Mouse (Mus musculus) ES-E14 (cell line): ENCODE measurements at regions not wholly inside any gene's neighbourhood (a gene's known extent, or its start where the extent isn't known, plus 50 kb on each side); places are given as distances from the start of the nearest gene placed in this dataset.

ENCODE experiments used
- CHD2 ChIP-seq: IDR thresholded peaks from 2 replicates; pipeline ENCODE4 v1.6.1; 2014; ENCODE audit warnings: mild to moderate bottlenecking, low read depth, low read length, inconsistent platforms
- HCFC1 ChIP-seq: IDR thresholded peaks from 2 replicates; pipeline ENCODE4 v1.6.1; 2012; ENCODE audit warnings: low read length, inconsistent platforms, borderline replicate concordance; ENCODE audit not compliant: insufficient read depth
- MAFK ChIP-seq: IDR thresholded peaks from 2 replicates; pipeline ENCODE4 v1.6.1; 2014; ENCODE audit warnings: mild to moderate bottlenecking, low read depth, low read length, inconsistent platforms; ENCODE audit not compliant: insufficient read depth
- ZC3H11A ChIP-seq: IDR thresholded peaks from 2 replicates; pipeline ENCODE4 v1.6.1; 2012; ENCODE audit warnings: low read depth, mild to moderate bottlenecking, inconsistent platforms, low read length, borderline replicate concordance
- ZNF384 ChIP-seq: IDR thresholded peaks from 2 replicates; pipeline ENCODE4 v1.6.1; 2012; ENCODE audit warnings: low read depth, low read length, inconsistent platforms

DNA sequence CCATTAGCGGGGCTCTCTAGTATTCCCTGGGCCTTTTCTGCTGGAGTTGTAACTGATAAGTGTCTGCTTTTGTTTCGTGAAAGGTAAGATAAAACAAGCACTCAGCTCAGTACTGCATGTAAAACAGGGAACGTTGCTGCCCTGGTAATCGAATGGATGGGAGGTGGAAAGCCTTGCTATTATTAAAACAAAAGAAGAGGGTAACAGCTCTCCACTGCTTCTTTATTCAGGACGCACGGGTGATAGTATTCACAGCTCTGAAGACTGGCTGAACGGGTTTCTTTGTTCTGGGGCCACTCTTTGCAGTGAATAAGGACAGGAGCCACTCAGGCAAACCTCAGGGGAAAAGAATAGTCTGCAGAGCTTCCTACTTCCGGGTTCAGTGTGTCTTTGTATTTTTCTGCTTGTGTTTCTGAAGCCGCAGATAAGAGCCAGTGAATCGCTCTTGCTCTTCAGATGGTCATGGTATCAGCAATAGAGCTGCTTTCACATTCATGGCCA lies 185.6 kb upstream of the Auts2 start:
- TF ChIP-seq CHD2, result no peak
- TF ChIP-seq ZNF384, result no peak
- no peak for TF ChIP-seq ZC3H11A
- no peak for TF ChIP-seq HCFC1
- TF ChIP-seq MAFK, result no peak
